Mouse (Mus musculus): Measurements from ENCODE around the gene Dync1i2. TPM values are rescaled to one million over a fixed set of nuclear protein-coding genes. Genes with fewer than 3 reads are reported as not detected.

Gene Dync1i2
- polyA plus RNA-seq (2012; rRNA removed), result 26.5 and 28.0 TPM in 2 replicates

DNA sequence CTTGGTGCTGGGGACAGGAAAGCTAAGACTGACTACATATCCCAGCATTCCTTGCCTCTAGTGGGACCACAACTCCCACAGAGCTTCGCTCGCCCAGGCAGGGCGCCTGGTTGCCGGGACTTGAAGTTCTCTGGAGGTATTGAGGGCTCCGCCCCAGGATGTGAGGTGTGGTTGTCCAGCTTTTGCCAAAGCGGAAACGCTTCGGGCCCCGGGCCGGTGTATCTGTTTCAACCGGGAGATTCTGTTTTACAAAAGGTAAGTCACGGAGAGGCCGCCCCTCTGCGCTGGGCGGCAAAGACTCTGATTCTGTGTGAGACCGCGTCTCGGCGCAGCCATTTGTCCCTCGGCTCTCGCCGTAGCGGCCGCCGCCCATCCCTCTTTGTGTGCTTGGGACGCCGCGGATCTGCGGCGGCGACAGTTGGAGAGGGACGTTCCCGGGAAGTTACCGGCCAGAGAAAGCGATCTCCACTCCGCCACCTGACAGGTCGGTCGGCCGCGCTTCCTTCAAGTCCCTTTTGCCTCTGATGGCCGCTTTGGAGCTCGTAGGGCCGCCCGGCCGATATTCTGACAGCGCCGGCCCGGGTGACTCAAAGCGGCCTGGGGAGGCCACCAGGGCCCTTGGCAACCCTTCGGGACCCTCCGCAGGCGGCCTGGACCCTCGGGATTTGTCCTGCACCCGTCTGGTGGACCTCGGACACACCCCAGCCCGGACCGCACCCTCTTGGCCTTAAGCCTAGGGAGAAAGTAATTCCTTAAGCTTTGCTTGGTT, at the start of gene Dync1i2:
Gene Dync1i2 (plus strand): TSS at position 116 of the 769 bp plus-strand sequence.

Other genes starting within 250 kb of the Dync1i2 start
- 2.8 and 3.2 TPM in 2 replicates for gene Dcaf17, start 156.4 kb upstream of the Dync1i2 start, polyA plus RNA-seq (2012; rRNA removed)
- 4.7 and 5.6 TPM in 2 replicates for gene Mettl8, start 156.1 kb upstream of the Dync1i2 start, polyA plus RNA-seq (2012; rRNA removed)
- gene Cybrd1, start 93.8 kb upstream of the Dync1i2 start, polyA plus RNA-seq (2012; rRNA removed), result 0.83 and 0.88 TPM in 2 replicates
- gene Slc25a12, start 156.0 kb downstream of the Dync1i2 start, polyA plus RNA-seq (2012; rRNA removed), result 11.1 and 14.5 TPM in 2 replicates
- 79.7 and 90.8 TPM in 2 replicates for gene Hat1, start 177.3 kb downstream of the Dync1i2 start, polyA plus RNA-seq (2012; rRNA removed)
- gene Metap1d, start 241.6 kb downstream of the Dync1i2 start, polyA plus RNA-seq (2012; rRNA removed), result 28.5 and 31.5 TPM in 2 replicates

Measured in liver, embryonic 14 days (tissue).